Mouse (Mus musculus): ENCODE data around the gene Gatd1. TPM values are rescaled to one million over a fixed set of nuclear protein-coding genes. Genes with fewer than 3 reads are reported as not detected.

Gatd1 gene
- polyA plus RNA-seq, 1 experiment from 2014 or later, result 50.8 TPM

DNA sequence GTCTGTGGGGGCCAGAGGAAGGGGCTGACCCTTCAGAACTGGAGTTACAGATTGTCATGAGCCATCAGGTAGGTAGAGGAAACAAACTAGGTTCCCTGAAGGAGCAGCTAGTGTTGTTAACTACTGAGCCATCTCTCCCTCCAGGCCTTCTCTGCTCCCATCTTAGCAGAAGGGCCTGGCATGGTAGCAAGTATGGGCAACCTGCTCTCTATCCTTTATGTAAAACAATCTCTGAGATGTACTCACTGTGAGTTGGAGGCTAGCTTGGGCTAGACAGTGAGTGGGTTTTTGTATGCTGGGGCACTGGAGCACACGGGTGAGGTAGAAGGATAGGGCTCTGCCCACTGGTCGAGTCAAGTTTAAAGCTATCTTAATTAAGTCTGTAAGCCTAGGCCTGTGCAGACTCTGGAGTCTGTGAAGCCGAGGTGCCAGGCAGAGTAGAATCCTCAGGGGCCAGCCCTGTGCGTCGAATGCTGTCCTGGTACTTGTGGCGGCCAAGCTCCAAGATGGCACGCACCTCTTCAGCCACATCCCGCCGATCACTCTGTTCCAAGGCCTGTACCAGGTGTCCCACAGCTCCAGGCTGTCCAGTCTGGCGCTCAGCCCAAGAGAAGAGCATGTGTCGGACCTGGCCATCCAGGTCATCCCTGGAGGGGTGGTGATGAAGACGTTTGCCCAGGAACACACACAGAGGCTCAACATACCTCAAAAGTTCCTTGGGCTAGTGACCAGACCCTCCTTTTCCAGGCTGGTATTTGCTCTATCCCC is 24.4 kb upstream of the Gatd1 start:
- no peak overlapping the region for H3K27ac ChIP-seq (replicated peaks)
- H3K9me3 ChIP-seq, result no peaks in the 10 kb centered on the region
- no peak overlapping the region for H3K4me3 ChIP-seq
- DNase-seq (ENCODE audit: low spot score), result no peak
- 94% methylated on average over 12 of the region's 12 CpGs for WGBS
- peaks cover 73% of the 10 kb centered on the region for H3K4me1 ChIP-seq
- H3K36me3 ChIP-seq (replicated peaks), result peaks cover 63% of the 10 kb centered on the region
- H3K27me3 ChIP-seq (replicated peaks; ENCODE audit: low read depth, poor library complexity, severe bottlenecking), result no peaks in the 10 kb centered on the region

DNA sequence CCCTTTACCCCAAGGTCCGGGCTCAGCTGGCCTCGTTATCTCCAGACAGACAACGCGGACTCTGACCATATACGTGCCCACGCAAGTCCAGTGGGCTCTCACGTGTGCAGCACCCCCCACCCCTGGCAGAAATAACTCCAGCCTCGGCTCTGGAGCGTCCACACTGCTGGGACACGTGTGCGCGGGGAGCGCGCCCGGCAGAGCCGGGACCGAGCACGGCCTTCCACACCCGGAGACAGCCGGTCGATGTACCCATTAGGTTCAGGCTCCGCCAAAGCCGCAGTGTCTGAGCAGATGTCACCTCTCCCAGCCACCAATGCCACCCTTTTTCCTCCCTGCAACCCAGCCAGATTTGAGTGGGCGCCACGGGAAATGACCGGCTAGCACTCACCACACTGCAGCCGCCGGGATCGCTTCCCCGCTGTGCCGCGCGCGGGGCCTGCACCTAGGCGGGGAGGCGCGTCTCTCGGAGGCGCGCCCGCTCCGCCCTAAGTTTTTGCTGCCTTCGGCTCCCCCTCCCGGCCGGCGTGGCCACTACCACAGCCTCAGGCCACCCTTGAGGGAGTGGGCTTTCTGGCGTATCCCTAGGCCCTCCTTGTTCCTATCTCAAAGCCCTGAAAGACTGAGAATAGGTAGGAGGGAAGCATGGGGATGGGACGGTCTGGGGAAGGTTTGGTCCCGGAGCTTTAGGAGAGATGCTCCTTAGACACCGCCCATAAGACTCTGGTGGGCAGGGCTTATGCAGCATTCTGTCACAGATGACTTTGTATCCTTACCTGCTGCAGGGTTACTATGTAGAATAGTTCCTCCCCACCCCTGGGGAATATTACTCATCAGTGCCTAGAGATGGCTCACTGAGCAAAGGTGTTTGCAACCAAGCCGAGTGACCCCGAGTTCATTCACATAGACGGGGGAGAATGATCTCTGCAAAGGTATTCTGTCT is 23.5 kb upstream of the Gatd1 start, which contains the start of gene Slc25a22:
Slc25a22 (minus strand) TSS at position 715 of the 943 bp plus-strand sequence.
- WGBS, result 6% methylated on average over 53 of the region's 53 CpGs
- DNase-seq (ENCODE audit: low spot score), result peak; percentile 89
- peaks cover 71% of the 10 kb centered on the region for H3K4me1 ChIP-seq
- peak within 1 kb of the TSS; percentile 88 for H3K27ac ChIP-seq (replicated peaks)
- H3K36me3 ChIP-seq (replicated peaks), result peaks cover 69% of the 10 kb centered on the region
- H3K9me3 ChIP-seq, result no peaks in the 10 kb centered on the region
- peak within 1 kb of the TSS; percentile 66 for H3K4me3 ChIP-seq
- no peaks in the 10 kb centered on the region for H3K27me3 ChIP-seq (replicated peaks; ENCODE audit: low read depth, poor library complexity, severe bottlenecking)

DNA sequence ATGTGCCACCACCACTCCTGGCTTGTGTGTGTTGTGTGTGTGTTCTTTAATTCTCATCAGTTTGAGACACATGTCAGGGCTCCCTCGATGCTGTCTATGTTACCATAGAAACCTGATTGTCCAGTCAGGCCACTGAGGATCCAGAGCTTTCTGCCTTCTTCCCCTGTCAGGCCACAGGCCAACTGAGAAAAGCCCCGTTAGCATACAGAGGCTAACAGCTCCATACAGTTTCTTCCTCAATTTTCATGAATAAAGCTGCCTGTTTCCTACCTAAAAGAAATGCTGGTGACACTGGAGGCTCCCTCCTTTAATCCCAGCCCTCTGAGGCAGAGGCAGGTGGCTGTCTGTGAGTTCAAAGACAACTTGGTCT is 22.6 kb upstream of the Gatd1 start:
- Histone ChIP-seq H3K4me1 (peaks cover 62% of the 10 kb centered on the region), H3K27ac (replicated peaks) (peak overlapping the region; percentile 88), H3K36me3 (replicated peaks) (peaks cover 69% of the 10 kb centered on the region), H3K9me3 (no peaks in the 10 kb centered on the region), H3K4me3 (peak overlapping the region; percentile 66), H3K27me3 (replicated peaks; ENCODE audit: low read depth, poor library complexity, severe bottlenecking) (no peaks in the 10 kb centered on the region)
- DNase-seq (ENCODE audit: low spot score), result no peak
- 59% methylated on average over 2 of the region's 2 CpGs for WGBS

DNA sequence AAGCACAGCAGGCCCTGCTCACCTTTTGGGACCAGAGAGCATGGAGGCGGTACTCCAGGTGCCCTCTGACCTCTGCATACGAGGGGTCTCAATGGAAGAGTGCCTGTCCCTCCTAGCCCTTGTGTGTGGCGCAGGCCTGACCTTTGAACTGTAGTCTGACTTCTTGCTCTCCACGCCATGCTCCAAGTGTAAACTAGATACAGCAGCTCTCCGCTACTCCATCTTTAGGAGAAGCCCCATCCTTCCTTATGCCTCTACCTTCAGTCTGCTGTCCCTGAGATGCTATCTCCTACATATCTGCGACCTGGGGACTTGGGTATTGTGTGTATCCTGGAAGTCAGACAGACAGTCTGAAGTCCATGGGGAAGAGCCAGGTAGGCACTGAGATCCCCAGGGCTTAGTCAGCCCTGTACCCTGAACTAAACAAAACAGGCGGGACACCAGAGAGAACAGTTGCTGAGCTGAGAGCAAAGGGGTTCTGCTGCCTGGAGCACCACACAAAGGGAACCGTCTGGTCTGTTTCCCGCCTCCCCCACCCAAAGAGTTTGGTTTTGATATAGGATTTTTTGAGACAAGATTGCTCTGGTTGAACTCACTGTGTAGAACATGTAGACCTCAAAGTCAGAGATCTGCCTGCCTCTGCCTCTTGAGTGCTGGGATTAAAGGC is 22.1 kb upstream of the Gatd1 start:
- no peaks in the 10 kb centered on the region for H3K9me3 ChIP-seq
- H3K4me3 ChIP-seq, result peak overlapping the region; percentile 66
- peak overlapping the region; percentile 88 for H3K27ac ChIP-seq (replicated peaks)
- H3K36me3 ChIP-seq (replicated peaks), result peaks cover 69% of the 10 kb centered on the region
- no peak for DNase-seq (ENCODE audit: low spot score)
- H3K27me3 ChIP-seq (replicated peaks; ENCODE audit: low read depth, poor library complexity, severe bottlenecking), result no peaks in the 10 kb centered on the region
- H3K4me1 ChIP-seq, result peaks cover 56% of the 10 kb centered on the region
- 73% methylated on average over 9 of the region's 9 CpGs for WGBS

DNA sequence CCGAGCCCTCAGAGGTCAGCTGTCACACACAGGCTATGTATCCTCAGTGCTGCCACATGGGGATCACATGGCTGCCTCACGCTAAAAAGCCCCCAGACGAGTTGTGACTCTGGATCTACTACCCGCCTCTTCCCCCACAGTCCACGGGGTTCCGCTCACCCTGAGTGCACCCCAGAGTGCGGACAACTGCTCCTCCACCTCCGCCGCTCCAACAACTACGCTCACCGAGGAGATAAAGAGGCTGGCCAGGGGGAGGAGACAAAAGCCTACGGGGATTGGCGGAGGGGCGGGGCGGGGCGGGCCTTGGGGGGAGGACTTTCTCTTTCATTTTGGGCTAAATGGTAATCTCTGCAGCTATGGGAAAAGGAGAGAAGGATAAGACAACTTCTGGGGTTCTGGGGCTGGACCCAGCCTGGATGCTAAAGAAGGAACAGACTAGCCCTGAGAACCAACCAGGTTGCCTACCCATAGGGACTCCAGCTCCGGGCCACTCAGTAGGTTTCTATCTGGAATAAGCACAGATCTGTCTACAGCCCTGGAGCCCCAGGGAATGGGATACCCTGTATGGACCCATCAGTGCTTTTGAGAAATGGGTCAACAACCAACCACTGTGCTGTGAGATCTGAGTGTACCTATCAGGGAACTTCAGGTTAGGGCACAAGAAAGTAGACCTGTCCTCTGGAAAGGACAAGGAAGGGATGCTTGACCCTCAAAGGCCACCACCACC is 21.4 kb upstream of the Gatd1 start:
- Histone ChIP-seq H3K9me3 (no peaks in the 10 kb centered on the region), H3K4me3 (peak overlapping the region; percentile 66), H3K27ac (replicated peaks) (peak overlapping the region; percentile 81), H3K27me3 (replicated peaks; ENCODE audit: low read depth, poor library complexity, severe bottlenecking) (no peaks in the 10 kb centered on the region), H3K36me3 (replicated peaks) (peaks cover 69% of the 10 kb centered on the region), H3K4me1 (peaks cover 53% of the 10 kb centered on the region)
- 4% methylated on average over 17 of the region's 17 CpGs for WGBS
- DNase-seq (ENCODE audit: low spot score), result peak; percentile 73

DNA sequence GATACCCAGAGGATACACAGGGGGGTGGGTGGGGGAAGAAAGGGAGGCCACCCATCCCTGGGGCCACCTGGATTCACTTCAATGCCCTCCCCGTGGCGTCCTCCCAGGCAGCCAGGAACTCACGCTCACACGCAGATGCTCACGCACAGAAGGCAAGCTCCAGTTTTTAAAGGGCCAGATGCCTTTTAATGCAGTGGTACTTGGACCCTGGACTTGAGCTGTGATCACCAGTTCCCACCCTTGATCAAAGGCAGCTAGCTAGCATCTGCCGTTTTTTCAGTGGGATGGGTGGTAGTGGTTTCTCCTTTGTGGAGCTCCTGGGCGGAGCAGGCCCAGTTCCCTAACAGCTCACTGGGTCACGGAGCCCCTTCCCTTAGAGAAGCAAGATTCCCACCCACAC is 20.5 kb upstream of the Gatd1 start:
- 16% methylated on average over 8 of the region's 8 CpGs for WGBS
- Histone ChIP-seq H3K4me3 (peak overlapping the region; percentile 66), H3K9me3 (no peaks in the 10 kb centered on the region), H3K27me3 (replicated peaks; ENCODE audit: low read depth, poor library complexity, severe bottlenecking) (no peaks in the 10 kb centered on the region), H3K4me1 (peaks cover 61% of the 10 kb centered on the region), H3K27ac (replicated peaks) (peak overlapping the region; percentile 81), H3K36me3 (replicated peaks) (peaks cover 65% of the 10 kb centered on the region)
- DNase-seq (ENCODE audit: low spot score), result peak; percentile 65

DNA sequence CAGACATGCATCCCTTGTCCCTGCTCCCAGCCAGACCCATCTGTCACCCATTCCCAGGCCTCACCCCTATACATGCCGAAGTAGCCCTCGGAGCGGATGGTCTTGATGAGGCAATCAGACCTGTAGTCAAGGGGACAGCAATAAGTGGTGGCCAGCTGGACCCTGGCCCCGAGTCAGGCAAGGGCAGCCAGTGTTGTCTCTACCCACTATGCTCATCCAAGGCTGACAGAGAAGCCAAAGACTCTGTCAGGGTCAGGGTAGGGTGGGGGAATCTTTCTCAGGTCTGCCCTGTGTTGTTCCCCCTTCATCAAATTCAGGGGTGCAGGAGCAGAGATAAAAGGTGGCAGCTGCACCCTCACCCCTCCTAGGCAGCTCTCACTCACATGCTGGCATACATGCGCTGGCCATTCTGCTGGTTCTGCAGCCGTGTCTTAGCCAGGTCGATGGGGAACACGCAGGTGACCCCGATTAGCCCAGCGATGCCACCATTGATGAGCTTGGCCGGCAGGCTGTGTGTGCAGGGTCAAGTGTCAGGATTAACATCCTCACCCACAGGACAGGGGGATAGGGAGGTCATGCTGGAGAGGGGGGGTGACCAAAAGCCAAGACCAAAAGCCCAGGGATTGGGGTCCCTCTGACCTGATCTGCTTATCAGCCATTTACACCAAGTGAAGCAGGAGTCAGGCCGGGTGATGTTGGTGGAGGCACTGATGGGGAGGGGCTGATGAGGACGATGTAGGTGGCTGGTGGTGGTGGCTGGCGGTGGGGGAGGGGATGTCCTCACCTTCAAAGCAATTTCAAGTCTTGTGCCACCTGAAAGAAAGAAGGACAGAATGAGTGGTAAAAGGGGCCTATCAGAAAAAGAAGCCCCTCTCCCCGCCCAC is 19.8 kb upstream of the Gatd1 start:
- H3K9me3 ChIP-seq, result no peaks in the 10 kb centered on the region
- peak overlapping the region; percentile 66 for H3K4me3 ChIP-seq
- no peaks in the 10 kb centered on the region for H3K27me3 ChIP-seq (replicated peaks; ENCODE audit: low read depth, poor library complexity, severe bottlenecking)
- DNase-seq (ENCODE audit: low spot score), result no peak
- WGBS, result 78% methylated on average over 15 of the region's 15 CpGs
- H3K36me3 ChIP-seq (replicated peaks), result peaks cover 58% of the 10 kb centered on the region
- peaks cover 68% of the 10 kb centered on the region for H3K4me1 ChIP-seq
- peak overlapping the region; percentile 81 for H3K27ac ChIP-seq (replicated peaks)

DNA sequence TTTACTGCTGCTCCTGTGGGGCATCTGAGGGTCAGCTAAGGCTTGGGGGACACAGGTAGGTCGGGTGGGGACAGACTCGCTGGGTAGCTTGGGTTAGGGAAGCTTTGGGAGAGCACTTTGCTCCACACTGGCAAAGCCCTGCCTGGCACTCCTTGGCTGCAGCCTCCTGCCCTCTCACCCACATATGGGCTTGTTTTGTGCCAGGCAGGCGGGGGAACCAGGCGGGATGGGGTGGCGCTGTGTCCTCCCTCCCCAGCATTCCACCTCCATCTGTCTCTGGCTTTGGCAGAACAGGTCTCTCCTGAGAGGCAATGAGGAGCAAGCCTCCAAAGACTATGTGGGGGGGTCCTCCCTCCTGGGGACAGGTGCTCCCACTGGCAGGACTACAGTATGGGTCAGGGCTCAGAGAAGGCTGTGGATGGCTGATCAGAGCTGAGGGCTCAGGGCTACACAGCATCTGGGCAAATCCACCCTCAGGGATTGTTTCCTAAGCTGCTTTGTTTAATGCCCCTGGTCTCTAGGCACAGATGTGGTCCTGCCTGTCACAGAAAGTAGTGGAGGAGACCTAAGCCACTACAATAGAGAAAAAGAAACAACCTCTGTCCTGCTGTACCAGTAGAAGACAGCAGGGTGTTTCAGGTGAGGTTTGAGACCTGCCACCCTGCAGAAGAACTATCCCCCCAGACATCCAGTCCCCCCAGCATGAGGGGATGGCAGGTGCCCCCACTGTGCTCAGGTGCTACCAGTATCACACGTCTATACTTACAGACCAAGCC is 19.0 kb upstream of the Gatd1 start:
- H3K36me3 ChIP-seq (replicated peaks), result peaks cover 50% of the 10 kb centered on the region
- H3K4me1 ChIP-seq, result peaks cover 74% of the 10 kb centered on the region
- peaks cover 6% of the 10 kb centered on the region for H3K27me3 ChIP-seq (replicated peaks; ENCODE audit: low read depth, poor library complexity, severe bottlenecking)
- 86% methylated on average over 6 of the region's 6 CpGs for WGBS
- no peaks in the 10 kb centered on the region for H3K9me3 ChIP-seq
- no peak for DNase-seq (ENCODE audit: low spot score)
- H3K27ac ChIP-seq (replicated peaks), result no peak overlapping the region
- 0 out of 2 replicates have a peak overlapping the region, but pooled peaks have one; percentile 66 for H3K4me3 ChIP-seq

DNA sequence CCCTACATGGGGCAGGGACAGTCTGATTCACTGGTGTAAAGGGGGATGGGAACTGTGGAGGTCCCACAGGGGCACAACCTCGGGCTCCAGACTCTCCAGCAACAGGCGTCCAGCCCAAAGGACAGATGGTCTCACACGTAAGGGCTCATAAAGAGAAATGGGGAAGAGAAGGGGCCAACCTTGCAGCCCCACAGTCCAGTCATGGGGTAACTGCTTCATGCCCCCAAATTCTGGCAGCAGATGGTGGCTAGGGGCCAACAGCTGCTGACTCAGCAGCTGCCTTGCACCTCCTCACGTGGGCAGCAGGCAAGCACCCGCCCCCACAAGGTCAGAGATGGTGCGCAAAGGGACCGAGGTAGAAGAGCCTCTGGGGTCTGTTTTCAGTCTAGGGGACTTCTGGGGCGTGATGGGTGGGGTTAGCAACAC is 18.3 kb upstream of the Gatd1 start:
- Histone ChIP-seq H3K4me3 (no peak overlapping the region), H3K9me3 (no peaks in the 10 kb centered on the region), H3K4me1 (peaks cover 67% of the 10 kb centered on the region), H3K27ac (replicated peaks) (no peak overlapping the region), H3K27me3 (replicated peaks; ENCODE audit: low read depth, poor library complexity, severe bottlenecking) (peaks cover 10% of the 10 kb centered on the region), H3K36me3 (replicated peaks) (peaks cover 47% of the 10 kb centered on the region)
- WGBS, result 89% methylated on average over 8 of the region's 8 CpGs
- DNase-seq (ENCODE audit: low spot score), result no peak

DNA sequence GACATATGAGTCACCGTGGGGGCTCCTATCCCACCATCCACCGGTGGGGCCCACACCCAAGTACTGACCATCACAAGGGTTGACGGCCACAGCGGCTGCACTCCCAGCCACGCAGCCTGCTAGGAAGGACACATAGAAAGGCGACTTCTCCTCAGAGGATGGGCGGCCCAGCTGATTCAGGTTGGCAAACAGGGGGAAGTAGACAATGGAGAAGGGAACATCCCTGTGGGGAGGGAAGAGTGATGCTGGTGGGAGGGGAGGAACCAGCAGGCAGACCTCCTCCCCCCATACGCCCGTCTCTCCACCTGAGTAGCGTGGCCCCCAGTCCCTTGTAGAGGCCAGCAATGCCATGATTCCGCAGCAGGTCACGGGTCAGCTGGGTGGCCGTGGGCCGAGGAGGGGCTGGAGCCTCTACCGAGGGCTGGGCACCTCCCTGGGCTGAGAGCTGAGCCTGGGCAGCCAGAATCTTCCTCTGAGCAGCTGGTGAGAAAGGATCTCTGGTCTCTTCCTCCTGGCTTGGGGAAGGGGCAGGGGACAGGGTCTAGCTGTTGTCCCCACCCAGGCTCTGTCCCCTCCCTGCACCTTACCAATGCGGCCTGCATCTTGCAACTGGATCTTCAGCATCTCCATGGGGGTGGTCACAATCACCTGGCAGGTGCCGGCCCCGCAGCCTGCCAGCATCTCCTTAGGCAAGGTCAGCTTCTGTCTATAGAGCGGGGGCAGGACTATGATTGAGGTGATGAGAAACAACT is 17.7 kb upstream of the Gatd1 start:
- peaks cover 16% of the 10 kb centered on the region for H3K27me3 ChIP-seq (replicated peaks; ENCODE audit: low read depth, poor library complexity, severe bottlenecking)
- no peaks in the 10 kb centered on the region for H3K9me3 ChIP-seq
- H3K36me3 ChIP-seq (replicated peaks), result peaks cover 47% of the 10 kb centered on the region
- no peak overlapping the region for H3K4me3 ChIP-seq
- 95% methylated on average over 19 of the region's 19 CpGs for WGBS
- no peak for DNase-seq (ENCODE audit: low spot score)
- peaks cover 65% of the 10 kb centered on the region for H3K4me1 ChIP-seq
- no peak overlapping the region for H3K27ac ChIP-seq (replicated peaks)

All from embryonic facial prominence, embryonic 10.5 days (tissue).